Mouse (Mus musculus) G1E (cell line): ENCODE measurements around the gene Dtx3.

Experiments used
- CTCF ChIP-seq: IDR thresholded peaks from 2 replicates; pipeline ENCODE4 v1.5.1; 2012; ENCODE audit warnings: low read depth, low read length, inconsistent platforms, mixed read lengths
- GATA1 ChIP-seq: IDR thresholded peaks from 2 replicates; pipeline ENCODE4 v1.6.1; 2012; ENCODE audit warnings: borderline replicate concordance, low read length, inconsistent platforms, mixed read lengths
- GATA2 ChIP-seq: IDR thresholded peaks from 2 replicates; pipeline ENCODE4 v1.6.1; 2012; ENCODE audit warnings: low read depth, low read length, inconsistent platforms, borderline replicate concordance
- POLR2AphosphoS5 ChIP-seq: IDR thresholded peaks from 2 replicates; pipeline ENCODE4 v1.6.1; 2012; ENCODE audit warnings: low read depth, low read length, inconsistent platforms; ENCODE audit not compliant: insufficient replicate concordance
- TAL1 ChIP-seq: conservative IDR thresholded peaks from 2 replicates; pipeline ENCODE4 v1.6.1; 2012; ENCODE audit warnings: low read depth, low read length, inconsistent platforms, mixed read lengths

DNA sequence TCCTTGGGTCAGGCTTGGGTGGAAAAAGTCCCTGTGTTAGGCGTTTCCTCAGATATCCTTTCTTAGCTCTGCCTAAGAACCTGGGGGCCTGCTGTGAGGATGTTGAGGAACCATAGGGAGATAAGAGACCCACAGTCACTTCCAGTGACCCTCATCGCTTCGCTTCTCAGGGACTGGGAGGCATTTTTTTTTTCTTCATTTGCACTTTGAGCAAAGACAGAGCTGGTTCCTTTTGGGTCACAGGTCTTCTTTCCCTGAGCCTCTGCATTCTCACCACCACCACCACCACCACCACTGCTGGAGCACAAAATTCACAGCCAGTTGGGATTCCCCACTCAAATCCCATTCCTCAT lies 14.9 kb downstream of the Dtx3 start:
- TF ChIP-seq CTCF (no peak), GATA1 (no peak), POLR2AphosphoS5 (no peak), GATA2 (no peak), TAL1 (no peak)
